Mouse (Mus musculus) heart, embryonic 13.5 days (tissue): ENCODE results near the gene Gas2l1. TPM values are rescaled to one million over a fixed set of nuclear protein-coding genes. Genes with fewer than 3 reads are reported as not detected.

Experiments used
- ATAC-seq: fragments of 200-750 bp; cut with Nextera tagmentation; 2 replicates; pipeline ENCODE4 v1.8.0; 2017; ENCODE audit warnings: moderate TSS enrichment; ENCODE audit not compliant: insufficient number of reproducible peaks, low FRiP score, low TSS enrichment; ENCODE audit errors: extremely low read depth
- H3K27ac ChIP-seq: fragments of 300-500 bp; sonication (generic); replicated peaks from 2 replicates; pipeline ENCODE4 v1.5.1; 2015; ENCODE audit warnings: moderate library complexity, mild to moderate bottlenecking, inconsistent platforms
- H3K27me3 ChIP-seq: fragments of 300-500 bp; sonication (generic); replicated peaks from 2 replicates; pipeline ENCODE4 v1.6.1; 2015; ENCODE audit warnings: mild to moderate bottlenecking, inconsistent platforms
- H3K36me3 ChIP-seq: fragments of 300-500 bp; sonication (generic); 2 replicates; pipeline ENCODE4 v1.6.1; 2015; ENCODE audit warnings: mild to moderate bottlenecking, inconsistent platforms
- H3K4me1 ChIP-seq: fragments of 300-500 bp; sonication (generic); 2 replicates; pipeline ENCODE4 v1.6.1; 2015; ENCODE audit warnings: inconsistent platforms
- H3K4me2 ChIP-seq: fragments of 300-500 bp; sonication (generic); 2 replicates; pipeline ENCODE4 v1.6.1; 2015; ENCODE audit warnings: inconsistent platforms, mild to moderate bottlenecking, moderate library complexity
- H3K4me3 ChIP-seq: fragments of 300-500 bp; sonication (generic); 2 replicates; pipeline ENCODE4 v1.5.1; 2015; ENCODE audit warnings: moderate library complexity, mild to moderate bottlenecking, inconsistent platforms
- H3K9ac ChIP-seq: fragments of 300-500 bp; sonication (generic); 2 replicates; pipeline ENCODE4 v1.6.1; 2015; ENCODE audit warnings: inconsistent platforms, mild to moderate bottlenecking, moderate library complexity
- H3K9me3 ChIP-seq: fragments of 300-500 bp; sonication (generic); 2 replicates; pipeline ENCODE4 v1.6.1; 2016; ENCODE audit warnings: inconsistent platforms
- WGBS: fragments of 180-500 bp; shearing (Covaris S2); methylation state at CpG from one replicate; pipeline ENCODE4 v1.1.7; 2015; ENCODE audit warnings: mixed read lengths; 5-methylcytosine and 5-hydroxymethylcytosine counted together
- microRNA-seq: library from miRNA; unstranded; fragments of <30 nt; microRNA quantifications from one replicate; pipeline ENCODE4, GENCODE M21; 2016
- polyA plus RNA-seq: library from polyadenylated mRNA; unstranded; fragments of >200 nt; fragmentation: Nextera tagmentation; extraction: Ambion mirVana; gene quantifications from 2 replicates; pipeline ENCODE4 v1.2.1, GENCODE M21; 2015

Gene Gas2l1
- polyA plus RNA-seq, 1 experiment from 2014 or later: 21.0 TPM

DNA sequence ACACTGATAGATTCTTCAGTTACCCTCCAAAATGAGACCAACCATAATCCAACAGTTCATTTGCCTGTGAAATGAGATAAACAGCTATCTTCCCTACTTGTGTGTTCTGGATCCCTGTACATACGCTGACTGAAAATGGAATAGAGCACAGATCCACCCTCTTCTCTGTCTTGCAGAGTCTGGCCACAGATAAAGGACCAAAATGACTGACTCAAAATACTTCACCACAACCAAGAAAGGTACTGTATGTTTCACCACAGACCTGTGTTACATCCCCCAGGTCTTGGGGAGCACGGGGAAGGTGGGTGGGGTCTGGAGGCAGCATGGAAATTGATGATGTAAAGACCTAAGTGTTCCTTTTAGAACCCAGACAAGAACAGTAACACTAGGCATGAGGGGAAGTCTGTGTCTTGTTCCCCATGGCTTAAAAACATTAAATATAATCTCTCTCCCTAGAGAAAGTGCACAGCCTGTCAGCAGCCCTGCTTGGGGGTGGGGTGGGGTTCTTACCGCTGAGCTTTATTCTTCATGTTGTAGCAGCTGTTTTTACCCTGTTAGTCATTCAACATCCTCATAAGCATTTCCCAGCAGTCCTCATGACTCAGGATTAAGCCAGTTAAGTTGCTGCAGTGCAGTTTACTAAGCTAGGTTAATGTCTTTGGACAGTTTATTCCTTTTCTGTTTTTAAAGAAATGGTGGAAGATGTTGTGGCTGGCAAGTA lies 55.6 kb downstream of the Gas2l1 start:
- ATAC-seq: no peak
- H3K36me3 ChIP-seq: peaks cover 49% of the 10 kb centered on the region

DNA sequence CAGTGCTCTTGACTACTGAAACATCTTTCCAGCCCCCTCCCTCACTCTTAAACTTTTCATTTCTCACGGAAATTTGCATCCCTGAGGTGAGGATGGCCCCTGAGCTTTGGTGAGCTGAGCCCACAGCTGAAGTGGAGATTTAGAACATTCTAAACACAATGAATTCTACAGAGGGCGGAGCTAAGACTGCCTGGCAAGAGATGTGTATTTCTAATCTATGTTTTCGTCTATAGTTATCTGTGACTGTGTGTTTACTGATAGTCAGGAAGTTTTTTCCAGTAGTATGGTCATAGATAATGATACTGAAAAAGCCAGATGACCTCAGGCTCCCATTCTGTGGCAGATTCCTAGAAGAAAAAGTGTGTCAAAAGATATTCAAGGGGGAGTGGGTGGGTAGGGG lies 56.3 kb downstream of the Gas2l1 start:
- H3K9ac ChIP-seq: 0 out of 2 replicates have a peak overlapping the region, but pooled peaks have one; percentile 34
- WGBS: 63% methylated on average over 3 of the region's 3 CpGs
- H3K27ac ChIP-seq: no peak overlapping the region
- no peak for ATAC-seq
- no peaks in the 10 kb centered on the region for H3K9me3 ChIP-seq
- H3K27me3 ChIP-seq: no peaks in the 10 kb centered on the region
- peaks cover 19% of the 10 kb centered on the region for H3K4me1 ChIP-seq
- peaks cover 43% of the 10 kb centered on the region for H3K36me3 ChIP-seq
- no peak overlapping the region for H3K4me3 ChIP-seq
- no peak overlapping the region for H3K4me2 ChIP-seq

More for the DNA sequence above, 55.6 kb downstream of the Gas2l1 start:
- H3K27me3 ChIP-seq: no peaks in the 10 kb centered on the region
- H3K4me3 ChIP-seq: no peak overlapping the region
- peaks cover 19% of the 10 kb centered on the region for H3K4me1 ChIP-seq
- H3K9ac ChIP-seq: no peak overlapping the region
- H3K9me3 ChIP-seq: no peaks in the 10 kb centered on the region
- 55% methylated on average over 3 of the region's 3 CpGs for WGBS
- H3K27ac ChIP-seq: no peak overlapping the region
- peak overlapping the region; percentile 5; the same call in 1 of the 2 replicates for H3K4me2 ChIP-seq

DNA sequence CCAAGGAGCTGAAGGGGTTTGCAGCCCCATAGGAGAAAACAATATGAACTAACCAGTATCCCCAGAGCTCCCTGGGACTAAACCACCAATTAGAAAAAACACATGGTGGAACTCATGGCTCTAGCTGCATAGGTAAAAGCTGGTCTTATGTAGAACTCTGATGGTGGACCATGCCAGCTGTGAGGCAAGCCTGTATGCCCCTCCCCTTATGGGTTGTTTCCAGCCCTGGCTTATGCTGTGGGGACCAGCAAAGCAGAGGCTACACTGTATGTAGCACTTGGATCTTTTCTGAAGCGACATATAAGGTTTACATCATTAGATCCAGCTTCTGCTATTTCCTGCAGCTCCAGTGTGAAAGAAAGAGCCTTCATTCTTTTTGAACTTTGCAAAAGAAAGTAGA lies 57.9 kb downstream of the Gas2l1 start:
- Histone ChIP-seq H3K27ac (no peak overlapping the region), H3K4me1 (peaks cover 19% of the 10 kb centered on the region), H3K36me3 (peaks cover 40% of the 10 kb centered on the region), H3K27me3 (no peaks in the 10 kb centered on the region), H3K9me3 (no peaks in the 10 kb centered on the region), H3K4me2 (no peak overlapping the region), H3K4me3 (no peak overlapping the region), H3K9ac (no peak overlapping the region)
- WGBS: 76% methylated on average over 1 of the region's 1 CpGs
- ATAC-seq: no peak

DNA sequence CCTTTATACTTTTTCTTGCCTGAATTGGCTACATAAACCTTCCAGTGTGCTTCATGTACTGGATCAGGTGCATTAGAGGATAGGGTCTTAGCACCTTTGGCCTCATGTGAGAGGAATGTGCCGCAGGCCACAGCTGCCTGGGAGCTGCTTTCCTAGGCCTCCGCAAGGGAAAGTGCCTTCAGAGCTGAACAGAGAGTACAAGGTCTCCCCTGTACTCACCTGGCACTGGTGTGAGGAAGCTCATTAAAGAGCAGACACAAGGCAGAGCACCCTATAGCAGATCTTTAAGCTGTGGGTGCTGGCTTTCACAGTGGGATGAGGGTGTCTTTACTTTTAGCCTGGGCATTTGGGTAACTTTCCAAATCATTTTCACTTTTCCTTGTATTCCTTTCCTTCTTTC lies 59.6 kb downstream of the Gas2l1 start:
- Histone ChIP-seq H3K9me3 (no peaks in the 10 kb centered on the region), H3K36me3 (peaks cover 39% of the 10 kb centered on the region), H3K27me3 (no peaks in the 10 kb centered on the region), H3K9ac (no peak overlapping the region), H3K4me1 (peaks cover 17% of the 10 kb centered on the region), H3K4me2 (no peak overlapping the region), H3K27ac (no peak overlapping the region), H3K4me3 (no peak overlapping the region)
- ATAC-seq: no peak
- 90% methylated on average over 2 of the region's 2 CpGs for WGBS

Small RNA genes lying within 50 kb of the gene (microRNA-seq; reads per million reads assigned to microRNA genes)
- gene Gm47296: not detected

Other genes starting within 250 kb of the Gas2l1 start
- 37.3 and 39.8 TPM in 2 replicates for gene Nf2, start 215.8 kb downstream of the Gas2l1 start, polyA plus RNA-seq
- gene Nipsnap1, start 191.4 kb downstream of the Gas2l1 start, polyA plus RNA-seq: 31.4 and 35.6 TPM in 2 replicates
- 23.3 and 24.4 TPM in 2 replicates for gene Thoc5, start 170.0 kb downstream of the Gas2l1 start, polyA plus RNA-seq
- 0.39 and 0.50 TPM in 2 replicates for gene Nefh, start 117.3 kb downstream of the Gas2l1 start, polyA plus RNA-seq
- 41.2 and 42.6 TPM in 2 replicates for gene Ap1b1, start 78.5 kb downstream of the Gas2l1 start, polyA plus RNA-seq
- 0.59 and 0.70 TPM in 2 replicates for gene Rasl10a, start 7.2 kb downstream of the Gas2l1 start, polyA plus RNA-seq
- gene Rhbdd3, start 33.6 kb upstream of the Gas2l1 start, polyA plus RNA-seq: 28.2 and 34.3 TPM in 2 replicates
- 435 and 450 TPM in 2 replicates for gene Ewsr1, start 33.9 kb upstream of the Gas2l1 start, polyA plus RNA-seq
- gene Emid1, start 86.9 kb upstream of the Gas2l1 start, polyA plus RNA-seq: 8.6 and 9.3 TPM in 2 replicates
- gene Kremen1, start 196.2 kb upstream of the Gas2l1 start, polyA plus RNA-seq: 29.0 and 29.2 TPM in 2 replicates